ENCODE assay signal across 14 mouse cellular contexts in the genomic region with DNA sequence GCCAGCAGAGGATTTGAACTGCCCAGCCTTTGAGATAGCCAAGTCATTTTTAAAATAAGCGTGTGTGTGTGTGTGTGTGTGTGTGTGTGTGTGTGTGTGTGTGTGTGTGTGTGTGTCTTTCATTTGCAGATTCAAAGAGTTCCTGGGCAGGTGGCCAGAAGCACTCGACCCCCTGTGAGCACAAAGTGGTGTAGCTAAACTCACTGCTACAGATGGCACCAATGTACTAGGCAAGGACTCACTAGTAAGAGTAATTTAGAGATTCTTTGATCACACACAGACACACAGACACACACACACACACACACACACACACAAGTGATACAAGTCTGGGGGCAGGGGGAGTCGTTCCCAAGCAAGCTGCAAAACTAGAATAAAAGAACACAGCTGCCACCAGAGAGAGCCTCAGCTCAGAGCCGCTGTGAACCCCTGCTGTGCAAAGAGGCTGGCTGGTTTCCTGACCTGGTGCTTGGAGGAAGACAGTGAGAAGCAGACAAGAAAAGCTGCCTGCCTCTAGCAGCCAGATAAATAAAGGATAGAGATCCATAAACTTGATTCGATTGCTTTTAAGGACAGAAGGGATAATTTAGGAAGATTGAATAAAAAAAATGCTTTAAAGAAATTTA. TPM values are rescaled to one million over a fixed set of nuclear protein-coding genes. Genes with fewer than 3 reads are reported as not detected.
DNase-seq lines count a peak whose midpoint lies in the region; ATAC-seq lines count a peak whose summit lies in the region.
"Had no signal": no experiment of that assay in that cellular context is flagged by ENCODE, and none has a peak within 500 bp of the region (broad histone marks: within the 10 kb centered on the region; RNA-seq: fewer than 3 reads in every experiment).

No protein-coding gene starts in this region.

- H3K9ac ChIP-seq in heart, embryonic 11.5 days (ENCODE audit: low read depth, low read length) = no peak overlapping the region
- no peak overlapping the region for H3K9ac ChIP-seq in midbrain, embryonic 14.5 days (replicated peaks; ENCODE audit: low read length)
- no peak overlapping the region for H3K9ac ChIP-seq in midbrain, embryonic 15.5 days
- H3K9ac ChIP-seq: embryonic facial prominence, embryonic 13.5 days had no signal

- H3K9me3 ChIP-seq in heart, embryonic 11.5 days (replicated peaks; ENCODE audit: control insufficient read depth, low read length) = no peaks in the 10 kb centered on the region
- no peaks in the 10 kb centered on the region for H3K9me3 ChIP-seq in midbrain, embryonic 14.5 days (ENCODE audit: control insufficient read depth, low read length)
- H3K9me3 ChIP-seq in midbrain, embryonic 15.5 days = no peaks in the 10 kb centered on the region
- H3K9me3 ChIP-seq: embryonic facial prominence, embryonic 13.5 days had no signal

- H3K36me3 ChIP-seq in heart, embryonic 11.5 days (ENCODE audit: control insufficient read depth, insufficient read depth, low read length) = no peaks in the 10 kb centered on the region
- no peaks in the 10 kb centered on the region for H3K36me3 ChIP-seq in midbrain, embryonic 14.5 days (ENCODE audit: control insufficient read depth, insufficient read depth, low read length)
- no peaks in the 10 kb centered on the region for H3K36me3 ChIP-seq in midbrain, embryonic 15.5 days (replicated peaks)
- H3K36me3 ChIP-seq: embryonic facial prominence, embryonic 13.5 days had no signal

- 35% methylated on average over 5 of the region's 5 CpGs for WGBS in heart, embryonic 11.5 days (ENCODE audit: insufficient replicate concordance)
- 29% methylated on average over 5 of the region's 5 CpGs for WGBS in midbrain, embryonic 14.5 days
- 28% methylated on average over 5 of the region's 5 CpGs for WGBS in midbrain, embryonic 15.5 days

- no peak overlapping the region for H3K27ac ChIP-seq in heart, embryonic 11.5 days (ENCODE audit: low read depth, low read length)
- no peak overlapping the region for H3K27ac ChIP-seq in midbrain, embryonic 14.5 days (replicated peaks; ENCODE audit: low read depth, low read length)
- no peak overlapping the region for H3K27ac ChIP-seq in midbrain, embryonic 15.5 days
- H3K27ac ChIP-seq: embryonic facial prominence, embryonic 13.5 days had no signal

- no peak for ATAC-seq in heart, embryonic 11.5 days (replicated peaks; ENCODE audit: insufficient number of reproducible peaks, low FRiP score, low TSS enrichment)
- ATAC-seq in midbrain, embryonic 14.5 days (ENCODE audit: low FRiP score, low TSS enrichment) = no peak
- no peak for ATAC-seq in midbrain, embryonic 15.5 days (replicated peaks)
- ATAC-seq in granulocyte monocyte progenitor cell, adult 5-6 weeks (replicated peaks; ENCODE audit: poor library complexity, severe bottlenecking) = no peak
- ATAC-seq: intestine, embryonic 16.5 days had no signal

- no peaks in the 10 kb centered on the region for H3K27me3 ChIP-seq in heart, embryonic 11.5 days (ENCODE audit: control insufficient read depth, insufficient read depth, low read length)
- H3K27me3 ChIP-seq in midbrain, embryonic 14.5 days (ENCODE audit: control insufficient read depth, insufficient read depth, low read length) = no peaks in the 10 kb centered on the region
- no peaks in the 10 kb centered on the region for H3K27me3 ChIP-seq in midbrain, embryonic 15.5 days (replicated peaks)
- H3K27me3 ChIP-seq: CH12.LX; embryonic facial prominence, embryonic 13.5 days had no signal

- H3K4me2 ChIP-seq in heart, embryonic 11.5 days = no peak overlapping the region
- H3K4me2 ChIP-seq in midbrain, embryonic 14.5 days (ENCODE audit: low read length) = no peak overlapping the region
- H3K4me2 ChIP-seq in midbrain, embryonic 15.5 days = no peak overlapping the region
- H3K4me2 ChIP-seq: embryonic facial prominence, embryonic 13.5 days; liver, embryonic 11.5 days had no signal

- H3K4me3 ChIP-seq in heart, embryonic 11.5 days (ENCODE audit: low read depth, low read length) = no peak overlapping the region
- H3K4me3 ChIP-seq in midbrain, embryonic 14.5 days (replicated peaks; ENCODE audit: low read depth, low read length) = no peak overlapping the region
- no peak overlapping the region for H3K4me3 ChIP-seq in midbrain, embryonic 15.5 days
- H3K4me3 ChIP-seq: embryonic facial prominence, embryonic 13.5 days had no signal

- peak; percentile 35 for DNase-seq in heart, postnatal 4 days
- peak; percentile 55 for DNase-seq in midbrain, embryonic 14.5 days
- peak; percentile 47 for DNase-seq in WW6 (ENCODE audit: low read depth, low spot score)
- DNase-seq in lung, postnatal 14 days = peak; percentile 26
- DNase-seq in adrenal gland, adult 8-10 months = no peak
- DNase-seq: cerebellum, adult 18-20 months; kidney, postnatal 14 days had no signal

- no peaks in the 10 kb centered on the region for H3K4me1 ChIP-seq in heart, embryonic 11.5 days (ENCODE audit: control insufficient read depth, insufficient read depth, low read length)
- no peaks in the 10 kb centered on the region for H3K4me1 ChIP-seq in midbrain, embryonic 14.5 days (ENCODE audit: control insufficient read depth, insufficient read depth, low read length)
- H3K4me1 ChIP-seq in midbrain, embryonic 15.5 days = no peaks in the 10 kb centered on the region
- H3K4me1 ChIP-seq: embryonic facial prominence, embryonic 13.5 days had no signal

RNA-seq across cellular contexts. Expression of gene Plekhh2, which starts 19.3 kb away (rescaled TPM):
- total RNA-seq in heart, postnatal 4 days (2021) = 1 to 10 TPM; 6.3 to 6.4 TPM
- 3.2 and 4.2 TPM in 2 replicates for polyA plus RNA-seq in heart, embryonic 11.5 days (2014; fragmentation: Nextera tagmentation; extraction: Ambion mirVana)
- 1.8 and 3.4 TPM in 2 replicates for polyA plus RNA-seq in midbrain, embryonic 14.5 days (2014; fragmentation: Nextera tagmentation; extraction: Ambion mirVana)
- 2.2 and 2.6 TPM in 2 replicates for polyA plus RNA-seq in midbrain, embryonic 15.5 days (2015; fragmentation: Nextera tagmentation; extraction: Ambion mirVana)
- total RNA-seq in adrenal gland, adult 8-10 months (2022) = 1 to 10 TPM; 2.2 to 6.4 (median 4.2) TPM
- total RNA-seq in granulocyte monocyte progenitor cell, adult 5-6 weeks (2014; fragmentation: Nextera tagmentation) = 0.32 and 0.43 TPM in 2 replicates
- 0.43 TPM in 1 of 2 replicates, not detected in the other for total RNA-seq in granulocyte monocyte progenitor cell, adult 5-6 weeks (2017)

RNA-seq across cellular contexts. Expression of gene Thada, which starts 26.4 kb away (rescaled TPM):
- 10 to 100 TPM; 12.8 to 16.2 TPM for total RNA-seq in heart, postnatal 4 days (2021)
- 7.9 and 8.9 TPM in 2 replicates for polyA plus RNA-seq in heart, embryonic 11.5 days (2014; fragmentation: Nextera tagmentation; extraction: Ambion mirVana)
- polyA plus RNA-seq in midbrain, embryonic 14.5 days (2014; fragmentation: Nextera tagmentation; extraction: Ambion mirVana) = 7.0 and 9.5 TPM in 2 replicates
- 7.8 and 8.1 TPM in 2 replicates for polyA plus RNA-seq in midbrain, embryonic 15.5 days (2015; fragmentation: Nextera tagmentation; extraction: Ambion mirVana)
- total RNA-seq in adrenal gland, adult 8-10 months (2022) = 10 to 100 TPM; 15.7 to 32.1 (median 19.0) TPM
- 39.3 and 40.6 TPM in 2 replicates for total RNA-seq in granulocyte monocyte progenitor cell, adult 5-6 weeks (2014; fragmentation: Nextera tagmentation)
- 37.6 and 43.8 TPM in 2 replicates for total RNA-seq in granulocyte monocyte progenitor cell, adult 5-6 weeks (2017)
